8 mouse cellular contexts compared by ENCODE assay signal in genomic region chr4:57369736-57370373, GRCm38 (mm10).
DNase-seq lines count a peak whose midpoint lies in the region; ATAC-seq lines count a peak whose summit lies in the region.

No protein-coding gene starts in this region.

- DNase-seq in MN1 (ENCODE audit: low spot score): peak; percentile 64
- peak; percentile 79 for DNase-seq in cerebellum, adult 9-10 months
- peak; percentile 75 for DNase-seq in layer of hippocampus, adult 9-11 months
- peak; percentile 79 for DNase-seq in lung, postnatal 14 days
- peak; percentile 83 for DNase-seq in retina, postnatal 1 day
- peak; percentile 86 for DNase-seq in thymus, postnatal 4 days

- no peaks in the 10 kb centered on the region for H3K27me3 ChIP-seq in hindbrain, embryonic 12.5 days

- no peak overlapping the region for H3K9ac ChIP-seq in hindbrain, embryonic 12.5 days

- H3K27ac ChIP-seq in hindbrain, embryonic 12.5 days: no peak overlapping the region

- WGBS in hindbrain, embryonic 12.5 days: 18% methylated on average over 12 of the region's 12 CpGs

- no peak overlapping the region for H3K4me3 ChIP-seq in hindbrain, embryonic 12.5 days

- H3K9me3 ChIP-seq in hindbrain, embryonic 12.5 days (replicated peaks): no peaks in the 10 kb centered on the region

- H3K36me3 ChIP-seq in hindbrain, embryonic 12.5 days: no peaks in the 10 kb centered on the region

- no peak overlapping the region for H3K4me2 ChIP-seq in hindbrain, embryonic 12.5 days (replicated peaks)

- peak; percentile 97 for ATAC-seq in frontal cortex, adult (ENCODE audit: low TSS enrichment)
- peak; percentile 86 for ATAC-seq in hindbrain, embryonic 12.5 days (ENCODE audit: low FRiP score)

- no peaks in the 10 kb centered on the region for H3K4me1 ChIP-seq in hindbrain, embryonic 12.5 days
